15 mouse cellular contexts compared by ENCODE assay signal in genomic region chr9:60286390-60286789, GRCm38 (mm10).
"Had no signal": no experiment of that assay in that cellular context is flagged by ENCODE, and none has a peak within 500 bp of the region (broad histone marks: within the 10 kb centered on the region; RNA-seq: fewer than 3 reads in every experiment).

No protein-coding gene starts in this region.

- DNase-seq: lung, adult 18-20 months; lung, embryonic 14.5 days; lung, postnatal 10 days; lung, postnatal 4 days; right cerebral cortex, postnatal 14 days; thymus, adult 18-20 months; thymus, postnatal 25 days; thymus, postnatal 4 days had no signal

- H3K36me3 ChIP-seq: limb, embryonic 15.5 days; liver, embryonic 12.5 days; midbrain, embryonic 13.5 days; midbrain, embryonic 15.5 days; neural tube, embryonic 12.5 days; stomach, embryonic 15.5 days had no signal

- H3K27me3 ChIP-seq: limb, embryonic 15.5 days; midbrain, embryonic 13.5 days; midbrain, embryonic 15.5 days; neural tube, embryonic 12.5 days; stomach, embryonic 15.5 days had no signal

- ATAC-seq: liver, embryonic 12.5 days; midbrain, embryonic 13.5 days; midbrain, embryonic 15.5 days had no signal

- H3K4me2 ChIP-seq: limb, embryonic 15.5 days; liver, embryonic 12.5 days; lung, embryonic 14.5 days; midbrain, embryonic 11.5 days; midbrain, embryonic 13.5 days; midbrain, embryonic 15.5 days; neural tube, embryonic 12.5 days; stomach, embryonic 15.5 days had no signal

- H3K9me3 ChIP-seq: limb, embryonic 15.5 days; liver, embryonic 12.5 days; midbrain, embryonic 13.5 days; midbrain, embryonic 15.5 days; neural tube, embryonic 12.5 days; stomach, embryonic 15.5 days had no signal

- H3K27ac ChIP-seq: limb, embryonic 15.5 days; liver, embryonic 12.5 days; midbrain, embryonic 13.5 days; midbrain, embryonic 15.5 days; neural tube, embryonic 12.5 days; stomach, embryonic 15.5 days had no signal

- H3K9ac ChIP-seq: limb, embryonic 15.5 days; liver, embryonic 12.5 days; lung, embryonic 14.5 days; midbrain, embryonic 13.5 days; midbrain, embryonic 15.5 days; neural tube, embryonic 12.5 days; stomach, embryonic 15.5 days had no signal

- H3K4me3 ChIP-seq: limb, embryonic 15.5 days; liver, embryonic 12.5 days; midbrain, embryonic 13.5 days; midbrain, embryonic 15.5 days; neural tube, embryonic 12.5 days; stomach, embryonic 15.5 days had no signal
